Mouse (Mus musculus) right cerebral cortex, adult 18-20 months (tissue): Measurements from ENCODE around the gene Efhb.

ENCODE experiments used
- DNase-seq: peaks from one replicate; pipeline ENCODE4 v3.0.0; 2022; ENCODE audit warnings: mixed read lengths

Gene Efhb

GRCm38 (mm10) chr17:53462603-53463495 is at the start of gene Efhb:
Gene Efhb (minus strand): TSS chr17:53463321.
- peak; percentile 65 for DNase-seq

DNA sequence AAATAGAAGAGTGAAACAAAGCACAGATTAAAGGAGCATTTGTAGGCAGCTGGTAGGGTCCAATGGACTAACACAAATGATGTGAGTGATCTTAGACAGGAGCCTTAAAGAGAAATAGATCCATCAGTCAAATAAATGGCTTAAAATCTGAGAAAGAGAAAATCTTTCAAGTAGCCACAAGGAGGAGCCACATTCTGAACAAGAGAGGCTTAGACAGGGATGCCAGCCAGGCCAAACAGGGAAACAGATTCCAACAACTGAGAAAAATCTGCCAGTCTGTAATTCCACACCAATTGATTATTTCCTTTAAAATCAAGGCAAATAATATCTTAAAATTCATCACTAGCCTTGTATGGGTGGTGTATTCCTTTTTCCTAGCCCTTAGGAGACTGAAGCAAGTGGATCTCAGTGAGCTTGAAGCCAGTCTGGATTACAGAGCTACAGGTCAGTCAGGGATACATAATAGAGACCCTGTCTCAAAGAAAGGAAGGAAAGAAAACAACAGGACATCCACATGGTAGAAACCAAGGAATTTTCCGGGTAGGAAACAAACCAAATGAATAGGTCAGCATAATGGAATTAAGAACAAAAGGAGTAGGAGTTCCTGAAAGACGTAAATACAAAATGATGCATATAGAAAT is 49.3 kb upstream of the Efhb start:
- DNase-seq, result peak; percentile 10

- no peak for DNase-seq
Measured at GRCm38 (mm10) chr17:53502966-53503365, 39.8 kb upstream of the Efhb start.

DNA sequence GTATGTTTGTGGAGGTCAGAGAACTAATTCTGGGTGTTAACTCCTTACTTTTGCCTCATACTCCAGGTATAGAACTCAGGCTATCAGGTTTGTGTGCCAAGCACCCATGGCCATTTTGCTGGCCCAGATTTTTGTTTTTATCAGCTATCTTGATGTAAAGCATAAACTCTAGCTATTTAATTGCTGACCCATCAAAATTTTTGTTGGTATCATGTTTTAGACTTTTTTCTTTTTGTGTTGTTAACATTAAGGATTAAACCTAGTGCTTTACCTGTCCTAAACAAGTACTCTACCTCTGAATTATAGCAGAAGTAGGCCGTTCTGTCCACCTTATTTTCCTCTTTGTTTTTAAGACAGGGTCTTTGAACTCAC is 25.9 kb upstream of the Efhb start:
- no peak for DNase-seq

GRCm38 (mm10) chr17:53488291-53489006 is 25.3 kb upstream of the Efhb start:
- no peak for DNase-seq

DNA sequence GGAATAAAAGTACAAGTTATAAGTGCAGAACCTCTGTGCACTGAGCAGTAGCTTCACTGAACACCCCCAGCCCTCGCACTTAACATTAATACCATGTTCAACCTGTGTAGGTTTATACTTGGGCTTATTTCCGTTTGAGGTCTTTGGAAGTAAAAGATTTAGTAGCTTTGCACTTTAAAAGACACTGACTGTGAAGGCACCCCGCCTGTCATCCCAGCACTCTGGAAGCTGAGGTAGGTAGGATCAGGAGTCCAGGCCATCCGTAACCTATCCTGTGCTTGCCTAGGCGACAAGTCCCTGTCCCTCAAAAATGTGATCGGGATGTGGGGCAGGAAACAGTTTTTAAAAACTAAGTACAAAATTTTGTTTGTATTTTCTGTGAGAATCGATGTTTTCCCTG is 17.3 kb upstream of the Efhb start:
- DNase-seq, result no peak

- DNase-seq, result peak; percentile 63
Measured at GRCm38 (mm10) chr17:53479604-53480041, 16.5 kb upstream of the Efhb start.

DNA sequence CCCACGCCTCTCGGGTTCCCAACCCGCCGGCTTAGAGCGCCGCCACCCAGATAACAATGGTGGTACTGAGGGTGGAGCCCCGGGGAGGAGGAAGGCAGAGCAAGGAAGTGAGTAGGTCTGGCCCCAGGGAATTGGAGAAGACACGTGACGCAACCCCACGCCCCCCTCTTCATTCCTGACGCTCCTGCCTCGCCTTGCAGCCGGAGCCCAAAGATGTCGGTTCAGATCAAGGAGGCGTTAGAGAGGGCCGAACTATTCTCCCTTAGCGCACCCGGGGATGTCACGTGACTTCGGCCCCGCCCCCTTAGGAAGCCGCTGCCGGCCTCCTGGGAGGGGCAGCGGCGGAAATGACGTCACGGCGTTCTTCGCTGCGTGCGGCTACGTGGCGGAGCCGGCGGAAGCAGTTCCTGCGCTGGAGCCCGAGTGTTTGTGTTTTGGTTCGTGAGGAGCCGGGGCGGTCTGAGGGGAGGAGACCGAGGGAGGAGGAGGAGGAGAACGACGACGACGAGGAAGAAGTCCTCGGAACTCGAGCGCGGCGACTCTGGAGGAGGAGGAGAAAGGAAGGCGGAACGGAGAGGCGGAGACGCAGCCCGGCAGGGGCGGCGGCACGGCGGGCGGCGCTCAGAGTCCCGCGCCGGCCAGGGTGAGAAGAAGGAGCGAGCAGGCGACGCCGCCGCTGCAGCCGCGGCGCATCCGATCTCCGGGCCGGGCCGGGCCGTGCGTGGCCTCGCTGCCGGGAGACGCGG is 15.9 kb upstream of the Efhb start, which contains the start of gene Rab5a:
Gene Rab5a (plus strand): TSS at position 377 of the 746 bp plus-strand sequence.
- DNase-seq, result peak; percentile 99

DNA sequence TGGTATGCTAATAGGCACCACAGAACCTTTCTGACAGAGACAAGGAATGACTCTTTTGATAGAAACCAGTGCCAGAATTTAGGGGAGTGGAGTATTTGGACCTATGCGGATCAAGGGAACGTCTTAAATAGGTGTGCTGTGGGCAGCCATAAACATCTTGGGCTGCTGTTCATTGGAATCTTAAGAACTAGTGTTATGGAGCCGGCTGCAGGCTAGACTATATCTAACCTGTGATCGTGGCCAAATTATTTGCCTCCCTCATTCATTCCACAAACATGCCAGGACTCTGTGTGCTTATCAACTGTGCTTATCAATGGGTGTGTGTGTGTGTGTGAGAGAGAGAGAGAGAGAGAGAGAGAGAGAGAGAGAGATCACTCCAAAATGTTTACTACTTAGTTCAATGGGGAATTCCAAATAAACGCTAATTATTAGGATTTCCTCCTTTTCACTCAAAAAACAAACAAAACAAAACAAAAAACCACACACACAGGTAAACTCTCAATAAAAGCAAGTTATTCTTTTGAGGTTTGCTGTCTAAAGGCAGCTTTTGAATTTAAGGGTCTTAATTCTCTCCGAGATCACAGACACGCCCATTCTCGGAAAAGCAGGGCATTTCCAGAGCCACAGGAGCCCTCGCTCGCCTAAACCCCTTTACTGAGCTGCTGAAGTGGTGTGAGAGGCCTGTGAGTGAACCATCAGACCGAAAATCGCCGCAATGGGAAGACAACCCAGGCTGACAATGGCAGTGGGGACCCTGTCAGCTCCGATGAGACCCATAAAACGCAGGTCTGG is 15.1 kb upstream of the Efhb start:
- DNase-seq, result no peak

DNA sequence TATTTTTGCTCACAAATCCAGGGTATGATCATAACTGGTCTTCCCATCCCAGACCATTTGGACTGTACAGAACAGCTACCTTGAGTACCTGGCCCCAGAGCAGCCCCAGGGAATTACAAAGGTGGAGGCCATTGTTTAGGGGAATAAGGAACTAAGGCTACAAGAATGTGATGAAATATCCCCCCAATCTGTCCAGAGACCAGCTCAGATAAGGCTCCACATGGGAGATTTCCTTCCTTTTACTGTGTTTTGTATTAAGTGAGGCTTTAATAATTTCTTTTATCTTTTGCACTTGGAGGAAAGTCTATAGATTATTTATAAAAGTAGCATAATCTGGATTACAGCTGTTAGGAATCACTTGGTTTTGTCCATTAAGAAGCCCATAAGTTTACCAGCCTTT is 5.6 kb upstream of the Efhb start:
- DNase-seq, result no peak

GRCm38 (mm10) chr17:53465569-53465968 is 2.4 kb upstream of the Efhb start:
- no peak for DNase-seq

DNA sequence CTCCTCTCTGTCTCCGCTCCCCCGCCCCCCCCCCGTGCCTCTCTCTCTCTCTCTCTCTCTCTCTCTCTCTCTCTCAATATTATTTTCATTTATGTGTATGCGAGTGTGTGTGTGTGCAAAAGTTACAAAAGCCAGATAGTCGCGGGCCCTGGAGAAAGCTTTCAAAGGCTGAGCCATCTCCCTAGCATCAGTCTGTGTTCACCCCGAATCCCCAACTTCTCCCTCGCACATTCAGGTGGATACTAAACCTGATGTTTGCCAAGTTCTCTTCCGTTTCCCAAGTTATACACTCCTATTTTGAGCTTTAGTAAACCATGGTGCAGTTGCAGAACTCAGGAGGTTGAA is 347 bp upstream of the Efhb start:
- DNase-seq, result no peak

DNA sequence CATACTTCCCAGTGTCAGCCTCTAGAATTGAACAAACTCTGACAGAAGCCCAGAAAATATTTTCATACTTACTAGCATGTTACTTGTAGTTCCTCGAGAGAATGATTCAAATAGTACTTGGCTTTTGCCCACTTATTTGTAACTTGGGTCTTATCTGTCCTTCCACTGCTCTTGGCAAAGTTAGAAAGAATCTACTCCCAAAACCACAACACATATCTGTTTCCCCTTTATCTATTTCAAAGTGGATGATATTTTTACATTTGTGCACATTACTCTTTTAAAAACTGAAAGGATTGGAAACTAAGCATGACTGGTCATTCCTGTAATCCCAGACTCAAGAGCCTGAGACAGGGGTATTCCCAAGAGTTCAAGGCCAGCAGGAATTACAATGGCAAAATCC is 6.4 kb downstream of the Efhb start:
- no peak for DNase-seq

GRCm38 (mm10) chr17:53456152-53456551 is 7.0 kb downstream of the Efhb start:
- DNase-seq, result no peak

DNA sequence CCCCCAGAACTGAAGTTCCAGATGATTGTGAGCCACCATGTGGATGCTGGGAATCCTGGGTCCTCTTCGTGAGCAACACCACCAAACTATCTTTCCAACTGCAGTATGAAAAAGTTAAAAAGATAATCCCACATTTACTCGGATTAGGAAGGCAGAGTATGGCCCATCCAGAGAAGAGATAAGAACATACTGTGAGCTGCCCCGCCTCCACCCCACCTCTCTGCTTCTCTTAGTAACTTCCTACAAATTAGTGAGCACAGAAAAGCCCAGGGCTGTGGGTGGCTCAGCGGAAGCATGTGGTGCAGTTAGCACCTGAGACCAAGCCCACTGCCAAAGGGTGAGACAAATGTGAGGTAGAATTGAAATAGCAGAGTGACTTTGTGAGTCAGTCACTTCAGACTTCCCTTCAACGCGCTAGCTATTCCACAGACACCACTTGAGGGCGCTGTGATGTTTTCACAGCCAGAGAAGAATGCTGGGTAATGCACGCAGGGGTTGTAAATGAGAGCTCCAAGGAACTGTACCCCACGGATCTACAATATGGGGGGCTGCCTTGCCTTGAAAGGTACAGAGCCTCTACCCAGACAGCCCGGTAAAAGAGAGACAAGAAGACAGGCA is 60.3 kb downstream of the Efhb start:
- DNase-seq, result peak; percentile 40

DNA sequence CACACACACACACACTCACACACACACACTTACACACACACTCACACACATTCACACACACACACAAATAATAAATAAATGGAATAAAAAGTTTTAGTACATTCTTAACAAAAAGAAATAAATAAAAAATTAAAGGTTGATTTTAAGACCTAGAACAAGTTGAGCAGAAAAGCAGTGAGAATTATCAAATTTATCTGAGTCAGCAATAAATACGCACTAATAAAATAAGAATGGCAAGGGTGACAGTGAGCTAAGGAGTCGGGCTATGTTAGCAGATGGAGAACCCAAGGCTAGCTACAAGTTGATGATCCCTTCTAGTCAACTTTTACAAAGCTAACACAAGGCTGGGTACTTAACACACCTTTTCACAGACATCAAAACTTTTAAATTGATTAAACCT is 69.9 kb downstream of the Efhb start:
- no peak for DNase-seq

DNA sequence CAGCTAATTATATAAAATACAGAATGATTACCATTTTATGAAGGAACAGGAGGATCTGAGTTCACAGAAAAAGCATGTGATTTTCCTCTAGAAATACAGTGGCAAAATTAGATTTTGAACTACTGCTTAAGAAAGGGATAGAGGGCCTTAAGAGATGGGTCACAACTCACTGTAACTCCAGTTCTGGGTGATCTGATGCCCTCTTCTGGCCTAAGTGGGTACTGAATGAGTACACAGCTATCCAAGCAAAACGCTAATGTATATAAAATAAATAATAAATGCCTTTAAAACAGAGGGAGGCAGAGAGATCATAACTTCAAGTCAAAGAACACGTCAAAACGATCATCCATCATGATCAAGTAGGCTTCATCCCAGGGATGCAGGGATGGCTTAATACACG is 73.6 kb downstream of the Efhb start:
- DNase-seq, result peak; percentile 18

DNA sequence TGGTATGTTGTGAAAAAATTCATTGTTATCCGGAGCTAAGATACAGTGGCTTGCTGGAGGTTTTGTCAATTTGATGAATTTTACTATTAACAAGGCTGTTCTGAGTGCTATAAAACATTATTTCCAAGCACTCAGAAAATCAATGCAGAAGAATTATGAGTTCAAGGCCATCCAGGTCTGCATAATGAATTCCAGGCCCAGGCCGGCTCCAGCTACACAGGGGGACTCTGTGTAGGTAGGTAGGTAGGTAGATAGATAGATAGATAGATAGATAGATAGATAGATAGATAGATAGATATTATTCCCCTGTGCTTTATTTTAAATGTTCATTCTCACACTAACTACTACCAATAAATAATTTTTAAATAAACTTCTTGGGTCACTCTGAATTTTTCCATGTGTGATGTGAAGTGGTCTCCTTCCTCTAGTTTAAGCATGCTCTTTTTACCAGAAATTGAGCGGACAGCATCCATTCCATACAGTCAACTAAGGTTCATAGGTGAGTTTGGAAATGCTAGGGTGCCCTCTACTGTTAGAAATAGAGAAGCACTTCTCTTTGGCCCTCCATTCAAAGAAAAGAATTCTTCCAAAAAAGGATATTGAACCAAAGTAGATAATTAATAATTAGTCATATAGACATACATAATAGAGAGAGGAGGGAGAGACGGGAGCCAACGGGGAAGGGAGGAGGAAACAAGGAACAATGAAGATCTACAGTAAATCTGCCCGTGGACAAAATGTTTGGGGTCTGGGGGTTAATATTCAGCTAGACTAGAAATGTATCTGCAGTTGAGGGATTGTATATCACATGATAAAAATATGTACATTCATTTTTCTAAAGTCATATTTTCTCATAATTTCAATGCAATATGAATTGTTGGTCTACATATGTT is 75.3 kb downstream of the Efhb start:
- no peak for DNase-seq

DNA sequence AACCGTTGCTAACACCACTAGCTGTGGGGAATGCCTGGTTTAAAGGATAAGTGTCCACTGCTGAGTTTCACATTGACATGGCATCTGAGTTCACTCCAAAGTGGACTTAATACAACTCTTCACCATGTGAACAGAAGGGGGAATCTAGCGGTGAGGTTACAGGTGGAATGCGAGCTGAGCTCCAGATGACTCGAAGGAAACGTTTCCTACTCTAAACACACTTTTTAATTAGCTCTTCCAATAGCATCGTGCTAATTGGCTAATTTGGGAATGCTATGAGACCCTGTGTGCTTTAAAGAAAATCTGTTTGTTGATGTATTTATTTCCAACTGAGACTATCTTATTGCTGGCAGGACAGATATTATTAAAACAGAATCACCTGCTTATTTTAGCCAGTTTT is 76.3 kb downstream of the Efhb start:
- DNase-seq, result no peak

DNA sequence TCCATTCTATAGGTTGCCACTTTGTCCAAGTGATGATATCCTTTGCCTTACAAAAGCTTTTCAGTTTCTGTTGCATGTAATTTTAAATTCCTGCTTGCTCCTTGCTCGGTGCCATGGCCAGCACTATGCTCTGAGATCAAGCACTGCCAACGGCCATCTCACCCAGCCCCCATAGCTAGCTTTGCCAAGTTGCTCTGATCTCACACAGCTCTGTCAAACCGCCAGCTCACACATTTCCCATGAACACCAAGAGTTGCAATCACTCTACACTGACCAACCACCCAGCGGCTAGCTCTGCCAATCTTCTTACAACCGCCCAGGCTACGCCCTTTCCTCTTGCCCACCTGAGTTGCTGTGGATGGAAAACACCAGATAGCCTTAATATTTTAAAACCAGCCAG is 99.0 kb downstream of the Efhb start:
- no peak for DNase-seq
